1 mouse cellular context compared by ENCODE assay signal in the genomic region with DNA sequence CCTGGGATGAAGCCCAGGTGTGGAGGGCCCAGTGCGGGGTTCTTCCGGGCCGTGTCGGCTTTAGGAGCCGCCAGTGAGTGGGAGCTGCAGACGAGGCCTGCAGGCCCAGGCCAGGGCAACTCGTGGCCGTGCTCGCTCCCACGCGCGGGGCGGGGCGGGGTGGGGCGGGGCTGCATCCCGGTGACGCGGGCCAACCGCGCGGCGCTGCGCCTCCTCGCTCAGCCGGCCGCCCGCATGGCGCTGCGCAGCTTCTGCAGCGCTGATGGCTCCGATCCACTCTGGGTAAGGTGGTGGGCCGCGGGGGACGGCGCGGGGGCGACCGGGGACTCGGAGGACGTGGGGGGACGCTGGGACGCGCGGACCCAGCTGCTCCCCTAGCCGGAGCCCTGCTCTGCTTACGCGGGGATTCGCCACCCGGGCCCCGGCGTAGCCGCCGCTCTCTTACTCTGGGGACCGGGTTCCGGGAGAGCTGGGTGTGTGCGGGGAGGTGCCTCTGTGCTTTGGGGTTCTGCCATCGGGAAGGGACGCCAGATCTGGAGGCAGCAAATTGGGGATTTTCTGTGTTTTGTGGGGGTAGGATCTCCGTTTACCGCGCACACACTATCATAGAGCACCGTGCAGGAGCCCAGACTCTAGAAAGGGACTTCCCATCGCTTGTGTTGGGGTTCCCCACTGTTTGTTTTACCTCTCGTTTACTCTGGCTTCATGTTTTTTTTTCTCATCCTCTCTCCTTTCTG.
TF ChIP-seq lines count a peak whose summit lies in the region.

TSS of gene Abcc1 (plus strand) at position 197 of the 737 bp plus-strand sequence.

TF ChIP-seq in CH12.LX, 34 proteins besides CTCF, POLR2A, EP300 and RAD21 (continued from another document):
- TF ChIP-seq ZMIZ1 (IDR thresholded peaks at IDR 0.05; ENCODE audit: low read depth, low read length) (peak; percentile 72; the same call in 1 of the 2 replicates), KAT2A (IDR thresholded peaks at IDR 0.05; ENCODE audit: insufficient replicate concordance, low read length) (no peak)
TF ChIP-seq in CH12.LX: peak in this region for 10.
